Mouse (Mus musculus) heart, postnatal 25 days (tissue): ENCODE results near the gene Ddah1. TPM values are rescaled to one million over a fixed set of nuclear protein-coding genes. Genes with fewer than 3 reads are reported as not detected.
A peak's percentile ranks its signal among the peaks of the same experiment; 100 is the strongest.

ENCODE experiments used
- DNase-seq: peaks from one replicate; pipeline ENCODE4 v3.0.0; 2022; ENCODE audit warnings: low spot score
- intact Hi-C: fragments of 180-260 bp; cut with DNase I; formaldehyde crosslinking; loops from one replicate; pipeline ENCODE4 v1.15.1; 2025
- total RNA-seq, 2 experiments: library from RNA; stranded (reverse); gene quantifications; 2 replicates each; pipeline ENCODE4 v1.2.3; 2021

Ddah1 gene
- total RNA-seq, 2 experiments from 2014 or later: 8.6 to 9.6 TPM

GRCm38 (mm10) chr3:145799365-145799764, 40.9 kb downstream of the Ddah1 start:
- intact Hi-C loops: loop anchor here (5.0 kb wide), 1 partner anchor 93 kb away; no protein-coding TSS in a partner anchor
- no peak for DNase-seq

GRCm38 (mm10) chr3:145802106-145802505, 43.6 kb downstream of the Ddah1 start:
- intact Hi-C loops: no loop called here
- DNase-seq: no peak

GRCm38 (mm10) chr3:145805848-145806247, 47.4 kb downstream of the Ddah1 start:
- DNase-seq: no peak
- intact Hi-C loops: no loop called here

- intact Hi-C loops: no loop called here
- no peak for DNase-seq
Measured at GRCm38 (mm10) chr3:145806502-145806901, 48.0 kb downstream of the Ddah1 start.

- DNase-seq: no peak
- intact Hi-C loops: no loop called here
Measured at GRCm38 (mm10) chr3:145816807-145817206, 58.3 kb downstream of the Ddah1 start.

GRCm38 (mm10) chr3:145817276-145817675, 58.8 kb downstream of the Ddah1 start:
- DNase-seq: no peak
- intact Hi-C loops: no loop called here

GRCm38 (mm10) chr3:145820439-145820838, 62.0 kb downstream of the Ddah1 start:
- intact Hi-C loops: no loop called here
- no peak for DNase-seq

- DNase-seq: no peak
- intact Hi-C loops: no loop called here
Measured at GRCm38 (mm10) chr3:145820938-145821337, 62.5 kb downstream of the Ddah1 start.

- intact Hi-C loops: no loop called here
- DNase-seq: no peak
Measured at GRCm38 (mm10) chr3:145822201-145822600, 63.7 kb downstream of the Ddah1 start.

GRCm38 (mm10) chr3:145823661-145824060, 65.2 kb downstream of the Ddah1 start:
- no peak for DNase-seq
- intact Hi-C loops: no loop called here

GRCm38 (mm10) chr3:145825416-145826055, 67.1 kb downstream of the Ddah1 start:
- intact Hi-C loops: no loop called here
- no peak for DNase-seq

GRCm38 (mm10) chr3:145827191-145828045, 68.9 kb downstream of the Ddah1 start:
- intact Hi-C loops: no loop called here
- no peak for DNase-seq

- intact Hi-C loops: no loop called here
Measured at GRCm38 (mm10) chr3:145828906-145829305, 70.4 kb downstream of the Ddah1 start.

GRCm38 (mm10) chr3:145833948-145834538, 75.6 kb downstream of the Ddah1 start:
- DNase-seq: peak; percentile 11
- intact Hi-C loops: no loop called here

More at GRCm38 (mm10) chr3:145828906-145829305, 70.4 kb downstream of the Ddah1 start:
- DNase-seq: no peak

- intact Hi-C loops: no loop called here
- no peak for DNase-seq
Measured at GRCm38 (mm10) chr3:145838281-145838680, 79.8 kb downstream of the Ddah1 start.

- intact Hi-C loops: no loop called here
- DNase-seq: no peak
Measured at GRCm38 (mm10) chr3:145841961-145842710, 83.7 kb downstream of the Ddah1 start.

- intact Hi-C loops: no loop called here
- DNase-seq: no peak
Measured at GRCm38 (mm10) chr3:145843836-145844235, 85.4 kb downstream of the Ddah1 start.

- DNase-seq: no peak
- intact Hi-C loops: no loop called here
Measured at GRCm38 (mm10) chr3:145844891-145845290, 86.4 kb downstream of the Ddah1 start.

GRCm38 (mm10) chr3:145846255-145846654, 87.8 kb downstream of the Ddah1 start:
- intact Hi-C loops: no loop called here
- DNase-seq: no peak

- DNase-seq: no peak
- intact Hi-C loops: no loop called here
Measured at GRCm38 (mm10) chr3:145852041-145852440, 93.6 kb downstream of the Ddah1 start.
